Mouse (Mus musculus) midbrain, embryonic 16.5 days (tissue): ENCODE results near the gene Fars2. TPM values are rescaled to one million over a fixed set of nuclear protein-coding genes. Genes with fewer than 3 reads are reported as not detected.

Experiments
- ATAC-seq: fragments of 200-750 bp; cut with Nextera tagmentation; 2 replicates; pipeline ENCODE4 v1.8.0; 2017; ENCODE audit warnings: moderate TSS enrichment
- H3K27ac ChIP-seq: fragments of 300-500 bp; sonication (generic); 2 replicates; pipeline ENCODE4 v1.5.1; 2014; ENCODE audit warnings: mild to moderate bottlenecking, low read length, mixed read lengths
- H3K27me3 ChIP-seq: fragments of 300-500 bp; sonication (generic); 2 replicates; pipeline ENCODE4 v1.6.1; 2014; ENCODE audit warnings: low read depth, low read length, mixed read lengths; ENCODE audit not compliant: control insufficient read depth, insufficient read depth
- H3K36me3 ChIP-seq: fragments of 300-500 bp; sonication (generic); 2 replicates; pipeline ENCODE4 v1.6.1; 2014; ENCODE audit warnings: mild to moderate bottlenecking, low read length, moderate library complexity, mixed read lengths; ENCODE audit not compliant: control insufficient read depth, insufficient read depth
- H3K4me1 ChIP-seq: fragments of 300-500 bp; sonication (generic); 2 replicates; pipeline ENCODE4 v1.6.1; 2014; ENCODE audit warnings: mild to moderate bottlenecking, low read length, mixed read lengths; ENCODE audit not compliant: control insufficient read depth, insufficient read depth
- H3K4me2 ChIP-seq: fragments of 300-500 bp; sonication (generic); 2 replicates; pipeline ENCODE4 v1.6.1; 2014; ENCODE audit warnings: mild to moderate bottlenecking, low read length, mixed read lengths
- H3K4me3 ChIP-seq: fragments of 300-500 bp; sonication (generic); 2 replicates; pipeline ENCODE4 v1.5.1; 2014; ENCODE audit warnings: low read depth, mild to moderate bottlenecking, low read length, moderate library complexity, mixed read lengths
- H3K9ac ChIP-seq: fragments of 300-500 bp; sonication (generic); 2 replicates; pipeline ENCODE4 v1.6.1; 2014; ENCODE audit warnings: low read depth, low read length, mixed read lengths
- H3K9me3 ChIP-seq: fragments of 300-500 bp; sonication (generic); replicated peaks from 2 replicates; pipeline ENCODE4 v1.6.1; 2014; ENCODE audit warnings: mild to moderate bottlenecking, low read length, mixed read lengths; ENCODE audit not compliant: control insufficient read depth, poor library complexity, severe bottlenecking
- WGBS: fragments of 180-500 bp; shearing (Covaris S2); extraction: QIAGEN DNeasy Blood & Tissue Kit; methylation state at CpG from one replicate; pipeline ENCODE4 v1.1.7; 2014; 5-methylcytosine and 5-hydroxymethylcytosine counted together
- polyA plus RNA-seq: library from polyadenylated mRNA; unstranded; fragments of >200 nt; fragmentation: Nextera tagmentation; extraction: Ambion mirVana; gene quantifications from 2 replicates; pipeline ENCODE4 v1.2.1, GENCODE M21; 2015

Fars2 gene
- polyA plus RNA-seq, 1 experiment from 2014 or later: 29.1 TPM

DNA sequence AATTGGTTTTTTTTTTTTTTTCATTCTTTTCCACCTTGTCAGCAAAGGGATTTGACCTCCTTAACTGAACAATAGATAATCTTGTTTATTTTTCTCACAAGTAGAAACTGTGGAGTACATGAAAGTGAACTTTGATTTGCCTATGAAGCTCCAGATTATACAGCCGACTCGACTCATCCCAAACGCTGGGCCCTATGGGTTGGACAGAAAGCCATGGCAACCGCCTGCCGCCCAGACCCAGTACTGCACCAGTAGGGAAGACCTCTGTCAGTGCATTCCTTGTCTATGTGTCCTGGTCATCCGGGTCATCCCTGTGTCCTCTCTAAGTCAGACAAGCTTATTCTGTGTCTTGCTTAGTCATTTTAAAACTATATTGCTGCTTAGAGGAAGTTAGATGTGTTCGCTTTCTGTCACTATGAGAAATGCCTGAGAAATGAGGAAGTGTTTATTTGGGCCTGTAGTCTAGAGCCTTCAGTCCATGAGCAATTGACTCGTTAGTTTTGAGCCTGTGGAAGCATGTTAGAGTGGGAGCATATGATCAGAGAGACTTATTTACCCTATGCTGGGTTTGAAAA, 416.8 kb downstream of the Fars2 start:
- Histone ChIP-seq H3K4me1 (peaks cover 4% of the 10 kb centered on the region; the same call in 1 of the 2 replicates), H3K4me2 (no peak overlapping the region), H3K27ac (no peak overlapping the region), H3K9me3 (no peaks in the 10 kb centered on the region), H3K9ac (no peak overlapping the region), H3K4me3 (no peak overlapping the region), H3K36me3 (no peaks in the 10 kb centered on the region), H3K27me3 (no peaks in the 10 kb centered on the region)
- whole genome bisulfite sequencing: 69% methylated on average over 8 of the region's 8 CpGs
- no peak for ATAC-seq

DNA sequence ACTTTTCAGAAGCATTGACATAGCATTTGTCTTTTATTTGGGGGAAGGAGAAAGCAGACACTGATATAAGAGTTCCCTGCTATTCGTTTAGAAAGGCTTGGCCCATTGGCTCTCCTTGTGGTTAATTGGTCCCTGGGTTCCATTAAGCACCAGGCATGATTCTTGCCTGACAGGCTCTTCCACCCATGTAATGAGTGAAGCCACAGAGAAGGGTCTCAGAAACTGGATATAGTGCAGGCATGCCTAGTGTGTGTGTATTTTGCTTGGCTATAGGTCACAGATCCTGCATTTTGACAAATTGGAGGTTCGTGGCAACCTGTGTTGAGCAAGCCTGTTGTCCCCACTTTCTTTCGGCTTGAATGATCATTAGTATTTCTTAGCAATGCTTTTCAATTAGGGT, 420.4 kb downstream of the Fars2 start:
- peaks cover 4% of the 10 kb centered on the region; the same call in 1 of the 2 replicates for H3K4me1 ChIP-seq
- no peak overlapping the region for H3K9ac ChIP-seq
- no peaks in the 10 kb centered on the region for H3K9me3 ChIP-seq
- H3K4me3 ChIP-seq: no peak overlapping the region
- WGBS: 73% methylated on average over 3 of the region's 3 CpGs
- no peak overlapping the region for H3K27ac ChIP-seq
- H3K36me3 ChIP-seq: no peaks in the 10 kb centered on the region
- ATAC-seq: no peak
- no peak overlapping the region for H3K4me2 ChIP-seq
- no peaks in the 10 kb centered on the region for H3K27me3 ChIP-seq

DNA sequence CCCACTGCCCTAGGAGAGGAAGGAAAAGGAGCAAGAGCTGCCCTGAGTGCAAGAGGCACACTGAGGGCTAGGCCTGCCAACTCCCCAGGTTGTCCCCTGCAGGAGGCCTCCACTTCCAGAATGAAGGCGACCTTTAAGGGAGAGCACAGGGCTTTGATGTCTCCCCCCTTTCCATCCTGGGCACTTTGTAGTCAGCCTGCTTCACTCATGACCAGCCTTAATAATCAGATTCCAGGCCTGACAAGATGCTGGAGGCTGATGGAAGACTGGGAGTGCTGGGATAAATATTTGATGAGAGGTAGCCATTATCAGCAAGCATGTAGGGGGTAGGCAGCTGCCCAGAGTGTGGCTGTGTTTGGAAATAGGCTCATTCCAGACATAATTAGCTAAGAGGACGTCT, 421.2 kb downstream of the Fars2 start:
- H3K9ac ChIP-seq: no peak overlapping the region
- no peak overlapping the region for H3K4me3 ChIP-seq
- H3K9me3 ChIP-seq: peaks cover 2% of the 10 kb centered on the region; the same call in 1 of the 2 replicates
- peaks cover 4% of the 10 kb centered on the region; the same call in 1 of the 2 replicates for H3K4me1 ChIP-seq
- no peak overlapping the region for H3K4me2 ChIP-seq
- peak; percentile 52 for ATAC-seq
- no peaks in the 10 kb centered on the region for H3K36me3 ChIP-seq
- WGBS: 39% methylated on average over 2 of the region's 2 CpGs
- no peaks in the 10 kb centered on the region for H3K27me3 ChIP-seq
- H3K27ac ChIP-seq: peak overlapping the region; percentile 19

DNA sequence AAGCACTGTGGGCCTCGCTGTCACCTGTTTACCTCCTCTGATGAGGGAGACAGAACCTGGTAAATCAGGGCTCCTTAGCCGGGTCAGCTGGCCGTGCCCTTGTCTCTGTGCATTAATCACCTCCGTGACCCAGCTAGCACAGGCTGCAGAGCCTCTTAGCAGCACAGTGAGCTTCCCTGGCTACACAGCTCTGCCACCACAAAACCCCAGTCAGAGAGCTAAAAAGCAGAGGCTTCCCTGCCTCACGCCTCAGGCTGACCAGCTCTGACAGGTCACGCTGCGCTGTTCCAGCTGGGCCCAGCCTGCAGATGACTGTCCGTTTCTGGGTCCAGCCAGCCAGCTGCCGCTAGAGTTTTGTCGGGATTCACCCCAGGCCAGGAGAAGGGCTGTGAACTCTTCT, 423.0 kb downstream of the Fars2 start:
- H3K4me2 ChIP-seq: no peak overlapping the region
- no peak overlapping the region for H3K4me3 ChIP-seq
- no peak for ATAC-seq
- no peaks in the 10 kb centered on the region for H3K27me3 ChIP-seq
- no peak overlapping the region for H3K27ac ChIP-seq
- H3K36me3 ChIP-seq: no peaks in the 10 kb centered on the region
- WGBS: 40% methylated on average over 10 of the region's 10 CpGs
- peaks cover 4% of the 10 kb centered on the region; the same call in 1 of the 2 replicates for H3K4me1 ChIP-seq
- no peak overlapping the region for H3K9ac ChIP-seq
- peaks cover 5% of the 10 kb centered on the region; the same call in 1 of the 2 replicates for H3K9me3 ChIP-seq

DNA sequence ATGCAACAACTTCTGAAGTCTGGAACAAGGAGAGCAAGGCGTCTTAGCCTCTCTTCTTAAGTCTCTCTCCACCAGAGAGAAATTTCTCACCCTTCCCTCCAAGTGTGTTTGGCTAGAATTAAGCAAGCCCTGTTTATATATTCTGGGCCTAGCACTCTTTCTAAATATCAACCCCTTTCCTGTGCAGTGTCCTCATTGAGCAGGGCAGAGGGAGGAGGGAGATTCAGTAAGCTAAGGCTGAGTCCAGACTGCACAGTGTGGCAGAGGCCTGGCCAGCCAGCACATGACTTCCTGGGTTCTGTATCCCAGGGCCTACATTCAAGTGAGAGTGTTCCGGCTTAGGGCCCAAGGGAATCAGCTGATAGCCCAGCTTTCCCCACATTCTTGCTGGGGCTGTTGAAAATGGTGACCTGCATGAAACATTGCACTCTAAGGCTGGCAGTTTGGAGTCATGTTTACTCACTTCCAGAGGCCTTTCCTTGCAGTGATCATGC, 424.1 kb downstream of the Fars2 start:
- WGBS: 89% methylated on average over 2 of the region's 2 CpGs
- H3K4me1 ChIP-seq: peaks cover 4% of the 10 kb centered on the region; the same call in 1 of the 2 replicates

GRCm38 (mm10) chr13:36550694-36551093, 433.5 kb downstream of the Fars2 start:
- Histone ChIP-seq H3K27me3 (no peaks in the 10 kb centered on the region), H3K9me3 (no peaks in the 10 kb centered on the region), H3K4me1 (peaks cover 2% of the 10 kb centered on the region; the same call in 1 of the 2 replicates), H3K36me3 (no peaks in the 10 kb centered on the region), H3K9ac (no peak overlapping the region), H3K4me2 (no peak overlapping the region), H3K4me3 (no peak overlapping the region), H3K27ac (peak overlapping the region; percentile 42; the same call in 1 of the 2 replicates)
- 39% methylated on average over 6 of the region's 6 CpGs for WGBS
- ATAC-seq: peak; percentile 77

More for the DNA sequence above, 424.1 kb downstream of the Fars2 start:
- no peak overlapping the region for H3K4me2 ChIP-seq
- H3K27me3 ChIP-seq: no peaks in the 10 kb centered on the region
- H3K9ac ChIP-seq: no peak overlapping the region
- H3K4me3 ChIP-seq: no peak overlapping the region
- no peaks in the 10 kb centered on the region for H3K36me3 ChIP-seq
- peaks cover 5% of the 10 kb centered on the region; the same call in 1 of the 2 replicates for H3K9me3 ChIP-seq
- no peak for ATAC-seq
- H3K27ac ChIP-seq: no peak overlapping the region

GRCm38 (mm10) chr13:36552522-36553246, 435.5 kb downstream of the Fars2 start:
- WGBS: 64% methylated on average over 3 of the region's 3 CpGs
- H3K9ac ChIP-seq: no peak overlapping the region

DNA sequence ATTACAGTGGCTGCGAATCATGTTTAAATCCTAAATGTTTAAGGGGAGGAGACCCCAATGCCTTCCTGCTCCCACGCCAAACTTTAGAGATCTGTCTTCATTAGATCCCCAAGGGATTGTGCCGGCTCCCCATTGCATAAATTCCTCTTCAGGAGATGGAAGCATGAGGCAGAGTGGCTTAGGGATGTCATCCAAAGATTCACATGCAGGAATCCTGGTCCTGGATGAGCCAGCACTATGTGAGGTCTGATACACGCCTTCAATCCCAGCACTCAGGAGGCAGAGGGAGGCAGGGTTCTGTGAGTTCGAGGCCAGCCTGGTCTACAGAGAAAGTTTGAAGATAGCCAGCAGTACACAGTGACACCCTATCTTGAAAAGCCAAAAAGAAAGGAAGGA, 436.0 kb downstream of the Fars2 start:
- Histone ChIP-seq H3K36me3 (no peaks in the 10 kb centered on the region), H3K27me3 (no peaks in the 10 kb centered on the region), H3K9me3 (no peaks in the 10 kb centered on the region), H3K4me2 (no peak overlapping the region), H3K27ac (no peak overlapping the region), H3K4me3 (no peak overlapping the region), H3K9ac (no peak overlapping the region), H3K4me1 (peaks cover 2% of the 10 kb centered on the region; the same call in 1 of the 2 replicates)
- no peak for ATAC-seq
- WGBS: 71% methylated on average over 5 of the region's 5 CpGs

More at GRCm38 (mm10) chr13:36552522-36553246, 435.5 kb downstream of the Fars2 start:
- no peaks in the 10 kb centered on the region for H3K27me3 ChIP-seq
- H3K27ac ChIP-seq: no peak overlapping the region
- no peaks in the 10 kb centered on the region for H3K9me3 ChIP-seq
- no peak overlapping the region for H3K4me3 ChIP-seq
- H3K36me3 ChIP-seq: no peaks in the 10 kb centered on the region
- ATAC-seq: no peak
- peaks cover 2% of the 10 kb centered on the region; the same call in 1 of the 2 replicates for H3K4me1 ChIP-seq
- H3K4me2 ChIP-seq: no peak overlapping the region

GRCm38 (mm10) chr13:36554743-36555142, 437.5 kb downstream of the Fars2 start:
- no peak for ATAC-seq
- 94% methylated on average over 1 of the region's 1 CpGs for WGBS
- no peaks in the 10 kb centered on the region for H3K36me3 ChIP-seq

More at GRCm38 (mm10) chr13:36554743-36555142, 437.5 kb downstream of the Fars2 start:
- H3K27ac ChIP-seq: no peak overlapping the region
- H3K27me3 ChIP-seq: no peaks in the 10 kb centered on the region
- no peak overlapping the region for H3K4me3 ChIP-seq
- peaks cover 2% of the 10 kb centered on the region; the same call in 1 of the 2 replicates for H3K4me1 ChIP-seq
- no peaks in the 10 kb centered on the region for H3K9me3 ChIP-seq
- H3K4me2 ChIP-seq: no peak overlapping the region
- no peak overlapping the region for H3K9ac ChIP-seq
